In genomic region chr15:85245241-85246010, GRCm38 (mm10) we compare ENCODE assay signal across 12 mouse cellular contexts. TPM values are rescaled to one million over a fixed set of nuclear protein-coding genes. Genes with fewer than 3 reads are reported as not detected.
DNase-seq lines count a peak whose midpoint lies in the region; ATAC-seq and TF ChIP-seq lines count a peak whose summit lies in the region.
"Had no signal": no experiment of that assay in that cellular context is flagged by ENCODE, and none has a peak within 500 bp of the region (broad histone marks: within the 10 kb centered on the region; RNA-seq: fewer than 3 reads in every experiment).

No protein-coding gene starts in this region.

- no peaks in the 10 kb centered on the region for H3K9me3 ChIP-seq in lung, postnatal 0 days (ENCODE audit: low read length)

- 82% methylated on average over 5 of the region's 5 CpGs for WGBS in lung, postnatal 0 days
- 78% methylated on average over 5 of the region's 5 CpGs for WGBS in lung, adult 2 months

- no peak overlapping the region for H3K9ac ChIP-seq in lung, postnatal 0 days (replicated peaks; ENCODE audit: low read depth)

- no peak overlapping the region for H3K4me3 ChIP-seq in lung, postnatal 0 days (ENCODE audit: low read depth, low read length)
- no peak overlapping the region for H3K4me3 ChIP-seq in lung, adult 2 months (replicated peaks; ENCODE audit: extremely low read depth, low read depth, low read length)
- H3K4me3 ChIP-seq: left cerebral cortex, adult 2 months had no signal

- H3K4me1 ChIP-seq in lung, postnatal 0 days (ENCODE audit: insufficient read depth, low read depth, low read length): no peaks in the 10 kb centered on the region
- peaks cover 2% of the 10 kb centered on the region; the same call in 1 of the 2 replicates for H3K4me1 ChIP-seq in lung, adult 2 months (ENCODE audit: control insufficient read depth, insufficient read depth, low read length)

- no peak for TF ChIP-seq EP300 in lung, postnatal 0 days (IDR thresholded peaks at IDR 0.05)

- no peak overlapping the region for H3K27ac ChIP-seq in lung, postnatal 0 days (ENCODE audit: low read length)
- H3K27ac ChIP-seq: kidney, postnatal 0 days; left cerebral cortex, adult 2 months had no signal

- ATAC-seq in lung, postnatal 0 days: no peak

- H3K4me2 ChIP-seq in lung, postnatal 0 days (replicated peaks; ENCODE audit: low read depth, low read length): no peak overlapping the region

- no peak for TF ChIP-seq POLR2A in lung, adult 2 months (IDR thresholded peaks at IDR 0.05; ENCODE audit: borderline replicate concordance, extremely low read depth, low read depth, low read length)

- TF ChIP-seq CTCF in lung, postnatal 0 days (IDR thresholded peaks at IDR 0.05): no peak
- no peak for TF ChIP-seq CTCF in lung, adult 2 months (IDR thresholded peaks at IDR 0.05; ENCODE audit: insufficient read depth, low read length)

- no peaks in the 10 kb centered on the region for H3K27me3 ChIP-seq in lung, postnatal 0 days (replicated peaks; ENCODE audit: insufficient read depth, low read length)

- peak; percentile 73 to 75 for DNase-seq in heart, adult 18-20 months
- DNase-seq in heart, postnatal 10 days: no peak
- peak; percentile 64 for DNase-seq in lung, postnatal 0 days (ENCODE audit: low spot score)
- DNase-seq in lung, adult 2 months: no peak
- DNase-seq in adrenal gland, postnatal 25 days: peak; percentile 37
- DNase-seq in frontal cortex, postnatal 36 days (ENCODE audit: low spot score in 2 of 2): no peak
- no peak for DNase-seq in layer of hippocampus, adult 18-20 months (ENCODE audit: low spot score in 2 of 2)
- DNase-seq: right cerebral cortex, postnatal 14 days; thymus, postnatal 36 days had no signal

- intact Hi-C loops in heart, postnatal 10 days (cut with DNase I): no loop called here

- H3K36me3 ChIP-seq in lung, postnatal 0 days (ENCODE audit: insufficient read depth, low read length): no peaks in the 10 kb centered on the region

RNA-seq across cellular contexts. Expression of gene Fbln1, which starts 39.7 kb away (rescaled TPM):
- 10 to 100 TPM; 54.5 to 74.1 TPM for total RNA-seq in heart, adult 18-20 months (2021)
- 10 to 100 TPM; 76.2 to 79.6 TPM for total RNA-seq in heart, postnatal 10 days (2021)
- polyA plus RNA-seq in lung, postnatal 0 days (2015; fragmentation: Nextera tagmentation; extraction: Ambion mirVana): 45.7 and 51.2 TPM in 2 replicates
- 116 and 137 TPM in 2 replicates for polyA plus RNA-seq in lung, adult 2 months (2012; rRNA removed)
- total RNA-seq in adrenal gland, postnatal 25 days (2021): 33.0 and 37.1 TPM in 2 replicates
- 10 to 100 TPM; 13.8 to 15.4 TPM for total RNA-seq in layer of hippocampus, adult 18-20 months (2021)
- total RNA-seq: monocyte, adult 5-6 weeks had no signal

Comparison
In these comparisons a context has a peak if more than half of its experiments do, and no peak if none do; other contexts are left out.
1. DNase-seq: peak in heart, adult 18-20 months (2 of 2), lung, postnatal 0 days (single experiment) and adrenal gland, postnatal 25 days (single experiment); none in heart, postnatal 10 days (0 of 2), lung, adult 2 months (single experiment), frontal cortex, postnatal 36 days (0 of 2) and layer of hippocampus, adult 18-20 months (0 of 2).